Mouse (Mus musculus) limb, embryonic 10.5 days (tissue): ENCODE measurements around the gene Epb41l3. TPM values are rescaled to one million over a fixed set of nuclear protein-coding genes. Genes with fewer than 3 reads are reported as not detected.

Experiments
- DNase-seq: peaks from one replicate; pipeline ENCODE4 v3.0.0-alpha.2; 2017; ENCODE audit warnings: low spot score
- H3K27ac ChIP-seq: fragments of 300-500 bp; sonication (generic); 2 replicates; pipeline ENCODE4 v1.5.1; 2016; ENCODE audit warnings: mild to moderate bottlenecking
- H3K27me3 ChIP-seq: fragments of 300-500 bp; sonication (generic); 2 replicates; pipeline ENCODE4 v1.6.1; 2016; ENCODE audit warnings: low read depth, mild to moderate bottlenecking; ENCODE audit not compliant: poor library complexity, severe bottlenecking
- H3K36me3 ChIP-seq: fragments of 300-500 bp; sonication (generic); 2 replicates; pipeline ENCODE4 v1.6.1; 2016; ENCODE audit warnings: mild to moderate bottlenecking, moderate library complexity
- H3K4me1 ChIP-seq: fragments of 300-500 bp; sonication (generic); 2 replicates; pipeline ENCODE4 v1.6.1; 2016
- H3K4me3 ChIP-seq: fragments of 300-500 bp; sonication (generic); 2 replicates; pipeline ENCODE4 v1.5.1; 2016; ENCODE audit warnings: mild to moderate bottlenecking, moderate library complexity
- H3K9me3 ChIP-seq: fragments of 300-500 bp; sonication (generic); replicated peaks from 2 replicates; pipeline ENCODE4 v1.6.1; 2016; ENCODE audit warnings: mild to moderate bottlenecking
- WGBS: fragments of 180-500 bp; shearing (Covaris S2); methylation state at CpG from one replicate; pipeline ENCODE4 v1.1.7; 2016; 5-methylcytosine and 5-hydroxymethylcytosine counted together
- polyA plus RNA-seq: library from polyadenylated mRNA; unstranded; fragments of >200 nt; fragmentation: Nextera tagmentation; extraction: Ambion mirVana; gene quantifications from 2 replicates; pipeline ENCODE4 v1.2.1, GENCODE M21; 2016

Gene Epb41l3
- polyA plus RNA-seq = 39.9 and 58.5 TPM in 2 replicates

DNA sequence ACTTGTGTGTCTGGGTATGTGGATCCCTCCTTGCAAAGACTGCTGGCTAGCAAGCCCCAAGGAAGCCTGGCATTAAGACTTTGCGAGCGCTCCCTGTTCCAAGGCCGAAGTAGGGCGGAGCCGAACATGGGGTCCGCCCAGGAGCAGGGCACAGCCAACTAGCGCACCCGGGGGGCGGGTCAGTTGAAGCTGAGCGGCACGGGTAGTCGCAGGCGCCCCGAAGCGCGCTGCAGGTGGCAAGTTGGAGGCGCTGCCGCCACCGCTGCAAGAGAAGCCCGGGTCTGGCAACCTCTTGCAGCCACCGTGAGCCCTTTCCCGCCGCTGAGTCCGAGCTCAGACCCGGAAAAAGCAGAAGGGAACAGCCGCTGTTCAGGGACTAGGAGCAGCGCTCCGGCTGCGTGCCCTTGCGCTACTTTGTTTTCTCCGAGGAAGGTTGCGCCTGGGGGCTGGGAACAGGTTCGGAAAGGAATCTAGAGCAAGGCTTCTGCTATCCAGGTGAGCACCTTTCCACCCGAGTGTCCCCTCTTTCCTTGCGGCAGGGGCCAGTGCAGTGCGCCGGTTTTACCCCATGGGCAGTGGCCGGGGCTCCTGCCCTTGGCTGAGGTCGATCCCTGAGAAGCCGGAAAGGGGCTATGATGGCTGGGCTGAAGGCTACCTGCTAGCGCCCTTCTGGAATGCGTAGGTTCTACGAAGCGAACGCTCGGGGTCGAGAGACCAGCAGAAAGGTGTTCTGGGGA is at the start of gene Epb41l3:
TSS of gene Epb41l3 (plus strand) at position 183 of the 737 bp plus-strand sequence.
- Histone ChIP-seq H3K9me3 (no peaks in the 10 kb centered on the region), H3K4me3 (peak within 1 kb of the TSS; percentile 57), H3K27me3 (peaks cover 61% of the 10 kb centered on the region), H3K36me3 (no peaks in the 10 kb centered on the region), H3K4me1 (peaks cover 23% of the 10 kb centered on the region), H3K27ac (no peak within 1 kb of the TSS)
- WGBS = under 1% methylated on average over 47 of the region's 47 CpGs
- peak; percentile 84 for DNase-seq

- WGBS = 79% methylated on average over 12 of the region's 12 CpGs
- Histone ChIP-seq H3K4me1 (no peaks in the 10 kb centered on the region), H3K27me3 (no peaks in the 10 kb centered on the region), H3K36me3 (no peaks in the 10 kb centered on the region), H3K27ac (no peak overlapping the region), H3K9me3 (no peaks in the 10 kb centered on the region), H3K4me3 (no peak overlapping the region)
- no peak for DNase-seq
Measured at GRCm38 (mm10) chr17:69038760-69039675, 36.5 kb upstream of the Epb41l3 start.

DNA sequence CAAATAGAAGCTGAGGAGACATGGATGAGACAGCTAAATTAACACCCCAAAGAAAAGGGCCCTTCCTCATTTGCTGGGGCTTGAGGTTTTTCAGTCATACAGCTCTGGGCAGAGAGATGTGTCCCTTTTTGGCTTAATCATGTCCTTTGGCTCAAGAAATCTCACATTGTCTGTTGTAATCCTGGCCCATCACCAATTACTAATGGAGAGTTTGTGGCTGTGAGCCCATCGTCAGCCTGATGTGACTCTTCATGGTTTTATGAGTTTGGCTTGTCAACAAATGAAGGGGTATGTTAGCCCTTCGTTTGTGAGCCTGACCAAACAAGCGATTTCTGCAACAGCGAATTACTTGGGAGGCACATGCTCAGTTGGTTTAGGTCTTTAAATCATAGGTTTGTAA is 34.0 kb upstream of the Epb41l3 start:
- H3K27ac ChIP-seq = no peak overlapping the region
- WGBS = 58% methylated on average over 4 of the region's 4 CpGs
- H3K4me3 ChIP-seq = no peak overlapping the region
- no peak for DNase-seq
- H3K4me1 ChIP-seq = no peaks in the 10 kb centered on the region
- no peaks in the 10 kb centered on the region for H3K27me3 ChIP-seq
- no peaks in the 10 kb centered on the region for H3K9me3 ChIP-seq
- no peaks in the 10 kb centered on the region for H3K36me3 ChIP-seq

- Histone ChIP-seq H3K36me3 (no peaks in the 10 kb centered on the region), H3K9me3 (no peaks in the 10 kb centered on the region), H3K4me3 (no peak overlapping the region), H3K27me3 (no peaks in the 10 kb centered on the region), H3K27ac (no peak overlapping the region), H3K4me1 (no peaks in the 10 kb centered on the region)
- no peak for DNase-seq
- WGBS = 90% methylated on average over 3 of the region's 3 CpGs
Measured at GRCm38 (mm10) chr17:69048826-69049225, 26.7 kb upstream of the Epb41l3 start.

DNA sequence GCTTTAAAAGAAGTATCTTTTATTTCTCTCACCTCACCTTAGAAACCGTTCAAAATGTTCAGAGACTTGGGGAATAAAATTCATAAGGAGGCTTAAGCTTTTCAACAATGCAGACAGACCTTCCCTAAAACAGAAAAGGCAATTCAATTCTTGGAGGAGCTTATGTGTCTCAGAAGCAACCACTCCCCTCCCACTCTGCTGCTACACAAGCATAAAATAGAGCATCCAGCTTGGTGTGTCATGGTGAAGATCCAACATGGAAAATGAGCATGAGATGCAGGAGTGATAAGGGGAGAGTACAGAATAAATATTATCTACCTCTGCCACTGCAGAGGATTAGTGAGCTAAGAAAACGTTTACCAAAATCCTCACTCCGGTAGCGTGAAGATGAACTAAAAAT is 21.5 kb upstream of the Epb41l3 start:
- Histone ChIP-seq H3K4me1 (no peaks in the 10 kb centered on the region), H3K27me3 (no peaks in the 10 kb centered on the region), H3K9me3 (no peaks in the 10 kb centered on the region), H3K36me3 (no peaks in the 10 kb centered on the region), H3K4me3 (no peak overlapping the region), H3K27ac (no peak overlapping the region)
- 92% methylated on average over 4 of the region's 4 CpGs for WGBS
- DNase-seq = no peak

GRCm38 (mm10) chr17:69059760-69060159 is 15.7 kb upstream of the Epb41l3 start:
- Histone ChIP-seq H3K27me3 (no peaks in the 10 kb centered on the region), H3K4me3 (no peak overlapping the region), H3K27ac (no peak overlapping the region), H3K36me3 (no peaks in the 10 kb centered on the region), H3K9me3 (no peaks in the 10 kb centered on the region), H3K4me1 (no peaks in the 10 kb centered on the region)
- 93% methylated on average over 7 of the region's 7 CpGs for WGBS
- no peak for DNase-seq

GRCm38 (mm10) chr17:69060388-69060787 is 15.1 kb upstream of the Epb41l3 start:
- Histone ChIP-seq H3K27ac (no peak overlapping the region), H3K27me3 (no peaks in the 10 kb centered on the region), H3K9me3 (no peaks in the 10 kb centered on the region), H3K4me3 (no peak overlapping the region), H3K4me1 (no peaks in the 10 kb centered on the region), H3K36me3 (no peaks in the 10 kb centered on the region)
- WGBS = 90% methylated on average over 7 of the region's 7 CpGs
- DNase-seq = no peak

DNA sequence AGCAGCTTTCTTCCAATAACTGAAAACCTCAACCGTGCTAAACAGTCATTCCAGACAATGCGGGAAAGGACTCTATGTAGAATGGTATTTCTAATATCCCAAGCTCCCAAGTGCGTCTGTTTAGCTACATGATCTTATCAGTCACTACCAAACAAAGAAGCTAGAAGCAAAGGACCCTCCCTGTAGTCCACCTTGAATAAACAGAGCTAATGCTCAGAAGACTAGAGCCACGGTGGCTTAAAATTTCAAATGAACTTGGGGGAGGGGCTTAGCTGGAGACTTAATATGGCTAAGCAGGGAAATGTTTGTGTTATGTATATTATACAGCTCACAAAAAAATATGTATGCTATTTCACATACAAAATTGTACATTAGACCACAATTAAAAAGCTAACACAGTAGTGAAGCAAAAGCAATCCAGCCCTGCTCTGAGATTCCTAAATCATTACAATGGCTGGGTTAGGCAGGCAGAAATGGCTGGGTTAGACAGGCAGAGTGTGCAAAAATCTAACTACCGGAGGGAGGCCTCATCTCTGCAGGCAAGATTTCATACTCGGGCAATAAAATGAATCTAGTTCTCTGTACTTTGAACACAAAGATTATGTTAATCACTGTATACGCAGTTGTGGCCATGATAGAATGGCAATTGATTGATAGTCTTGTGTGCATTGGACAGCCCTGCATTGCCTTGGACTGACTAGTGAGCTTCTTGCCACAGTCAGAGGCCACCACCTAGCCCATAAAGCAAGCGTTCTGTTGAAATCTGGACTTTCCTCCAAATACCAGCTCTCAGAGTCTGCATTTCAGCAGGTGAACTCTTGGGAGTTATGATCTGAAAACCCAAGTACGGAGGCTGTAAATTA is 13.4 kb upstream of the Epb41l3 start:
- 88% methylated on average over 9 of the region's 9 CpGs for WGBS
- H3K4me1 ChIP-seq = no peaks in the 10 kb centered on the region
- no peaks in the 10 kb centered on the region for H3K36me3 ChIP-seq
- H3K27me3 ChIP-seq = no peaks in the 10 kb centered on the region
- H3K27ac ChIP-seq = no peak overlapping the region
- no peak for DNase-seq
- H3K4me3 ChIP-seq = no peak overlapping the region
- H3K9me3 ChIP-seq = no peaks in the 10 kb centered on the region

GRCm38 (mm10) chr17:69067937-69068739 is 7.3 kb upstream of the Epb41l3 start:
- Histone ChIP-seq H3K4me3 (no peak overlapping the region), H3K36me3 (no peaks in the 10 kb centered on the region), H3K27ac (no peak overlapping the region), H3K27me3 (no peaks in the 10 kb centered on the region), H3K9me3 (no peaks in the 10 kb centered on the region), H3K4me1 (no peaks in the 10 kb centered on the region)
- 70% methylated on average over 11 of the region's 11 CpGs for WGBS
- DNase-seq = no peak

- H3K4me3 ChIP-seq = no peak overlapping the region
- H3K9me3 ChIP-seq = no peaks in the 10 kb centered on the region
- H3K4me1 ChIP-seq = peaks cover 23% of the 10 kb centered on the region
- 81% methylated on average over 4 of the region's 4 CpGs for WGBS
- no peaks in the 10 kb centered on the region for H3K36me3 ChIP-seq
- DNase-seq = no peak
- no peak overlapping the region for H3K27ac ChIP-seq
- peaks cover 57% of the 10 kb centered on the region for H3K27me3 ChIP-seq
Measured at GRCm38 (mm10) chr17:69074095-69074494, 1.4 kb upstream of the Epb41l3 start.

DNA sequence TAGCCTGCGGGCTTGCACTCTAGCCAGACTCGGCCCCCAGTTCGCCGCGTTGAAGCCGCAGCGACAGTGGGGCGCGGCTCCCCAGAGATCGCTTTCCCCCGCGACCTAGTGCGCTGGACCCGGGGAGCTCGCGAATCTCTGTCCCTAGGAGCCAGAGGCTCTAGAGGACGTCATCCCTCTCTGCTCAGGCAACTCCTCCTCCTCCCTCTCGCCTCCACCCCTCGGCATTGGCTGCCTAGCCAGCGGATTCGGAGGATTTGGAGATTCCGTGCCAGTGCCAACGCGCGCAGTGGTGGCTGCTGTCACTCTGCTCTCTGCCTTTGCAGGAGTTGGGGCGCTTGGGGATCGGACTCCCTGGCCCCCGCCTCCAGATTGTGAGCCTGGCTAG is 749 bp downstream of the Epb41l3 start:
- DNase-seq = peak; percentile 58
- H3K27me3 ChIP-seq = peaks cover 61% of the 10 kb centered on the region
- no peaks in the 10 kb centered on the region for H3K9me3 ChIP-seq
- peak overlapping the region; percentile 57 for H3K4me3 ChIP-seq
- no peaks in the 10 kb centered on the region for H3K36me3 ChIP-seq
- no peak overlapping the region for H3K27ac ChIP-seq
- WGBS = under 1% methylated on average over 28 of the region's 28 CpGs
- peaks cover 23% of the 10 kb centered on the region for H3K4me1 ChIP-seq
